Comparison of ENCODE assay signal across 8 mouse cellular contexts in genomic region chr2:92296402-92296801, GRCm38 (mm10).
DNase-seq lines count a peak whose midpoint lies in the region; ATAC-seq lines count a peak whose summit lies in the region.

No protein-coding gene starts in this region.

- 7% methylated on average over 6 of the region's 6 CpGs for WGBS in forebrain, embryonic 10.5 days
- 5% methylated on average over 6 of the region's 6 CpGs for WGBS in forebrain, embryonic 16.5 days
- 5% methylated on average over 6 of the region's 6 CpGs for WGBS in forebrain, embryonic 12.5 days
- 5% methylated on average over 6 of the region's 6 CpGs for WGBS in hindbrain, embryonic 14.5 days

- no peak overlapping the region for H3K4me3 ChIP-seq in forebrain, embryonic 10.5 days
- no peak overlapping the region for H3K4me3 ChIP-seq in forebrain, embryonic 16.5 days (replicated peaks; ENCODE audit: low read length)
- H3K4me3 ChIP-seq in forebrain, embryonic 12.5 days (replicated peaks): no peak overlapping the region
- no peak overlapping the region for H3K4me3 ChIP-seq in hindbrain, embryonic 14.5 days (replicated peaks; ENCODE audit: low read length)

- H3K4me1 ChIP-seq in forebrain, embryonic 10.5 days: peaks cover 6% of the 10 kb centered on the region
- H3K4me1 ChIP-seq in forebrain, embryonic 16.5 days (replicated peaks; ENCODE audit: control insufficient read depth, insufficient read depth, low read length): peaks cover 6% of the 10 kb centered on the region
- peaks cover 7% of the 10 kb centered on the region; the same call in 1 of the 2 replicates for H3K4me1 ChIP-seq in forebrain, embryonic 12.5 days
- peaks cover 5% of the 10 kb centered on the region; the same call in 1 of the 2 replicates for H3K4me1 ChIP-seq in hindbrain, embryonic 14.5 days (replicated peaks; ENCODE audit: control insufficient read depth, insufficient read depth, low read length)

- H3K9me3 ChIP-seq in forebrain, embryonic 10.5 days: no peaks in the 10 kb centered on the region
- H3K9me3 ChIP-seq in forebrain, embryonic 16.5 days (ENCODE audit: control insufficient read depth, low read length): no peaks in the 10 kb centered on the region
- no peaks in the 10 kb centered on the region for H3K9me3 ChIP-seq in forebrain, embryonic 12.5 days
- no peaks in the 10 kb centered on the region for H3K9me3 ChIP-seq in hindbrain, embryonic 14.5 days (ENCODE audit: control insufficient read depth, low read length)

- peak; percentile 63 for DNase-seq in forebrain, embryonic 10.5 days (ENCODE audit: extremely low spot score, low spot score)
- peak; percentile 69 for DNase-seq in brain, embryonic 18.5 days (ENCODE audit: low read depth, low spot score)
- peak; percentile 83 for DNase-seq in hindbrain, embryonic 14.5 days (ENCODE audit: low spot score)
- peak; percentile 70 for DNase-seq in left cerebral cortex, adult 11 months (ENCODE audit: low spot score)
- peak; percentile 79 for DNase-seq in mesoderm, embryonic 11.5 days (ENCODE audit: low read depth, low spot score)
- peak; percentile 35 to 72 for DNase-seq in spleen, adult 18-20 months

- H3K36me3 ChIP-seq in forebrain, embryonic 10.5 days (replicated peaks): peaks cover 3% of the 10 kb centered on the region; the same call in 1 of the 2 replicates
- no peaks in the 10 kb centered on the region for H3K36me3 ChIP-seq in forebrain, embryonic 16.5 days (ENCODE audit: control insufficient read depth, insufficient read depth)
- H3K36me3 ChIP-seq in forebrain, embryonic 12.5 days (replicated peaks): no peaks in the 10 kb centered on the region
- no peaks in the 10 kb centered on the region; the same call in 1 of the 2 replicates for H3K36me3 ChIP-seq in hindbrain, embryonic 14.5 days (replicated peaks; ENCODE audit: control insufficient read depth, insufficient read depth)

- no peak overlapping the region for H3K27ac ChIP-seq in forebrain, embryonic 10.5 days
- no peak overlapping the region for H3K27ac ChIP-seq in forebrain, embryonic 16.5 days (ENCODE audit: low read length)
- no peak overlapping the region for H3K27ac ChIP-seq in forebrain, embryonic 12.5 days
- H3K27ac ChIP-seq in hindbrain, embryonic 14.5 days: no peak overlapping the region

- no peak overlapping the region for H3K4me2 ChIP-seq in forebrain, embryonic 16.5 days (ENCODE audit: low read length)
- H3K4me2 ChIP-seq in forebrain, embryonic 12.5 days: no peak overlapping the region
- H3K4me2 ChIP-seq in hindbrain, embryonic 14.5 days (replicated peaks): no peak overlapping the region

- no peaks in the 10 kb centered on the region for H3K27me3 ChIP-seq in forebrain, embryonic 10.5 days (ENCODE audit: poor library complexity, severe bottlenecking)
- H3K27me3 ChIP-seq in forebrain, embryonic 16.5 days (replicated peaks; ENCODE audit: control insufficient read depth, insufficient read depth, low read length): no peaks in the 10 kb centered on the region
- no peaks in the 10 kb centered on the region for H3K27me3 ChIP-seq in forebrain, embryonic 12.5 days
- no peaks in the 10 kb centered on the region for H3K27me3 ChIP-seq in hindbrain, embryonic 14.5 days (ENCODE audit: control insufficient read depth, insufficient read depth, low read length)

- H3K9ac ChIP-seq in forebrain, embryonic 16.5 days (replicated peaks; ENCODE audit: low read depth, low read length): no peak overlapping the region
- no peak overlapping the region for H3K9ac ChIP-seq in forebrain, embryonic 12.5 days
- H3K9ac ChIP-seq in hindbrain, embryonic 14.5 days: no peak overlapping the region

- ATAC-seq in forebrain, embryonic 16.5 days: no peak
- peak; percentile 57; the same call in 1 of the 2 replicates for ATAC-seq in forebrain, embryonic 12.5 days (ENCODE audit: low FRiP score)
- peak; percentile 53; the same call in 1 of the 2 replicates for ATAC-seq in hindbrain, embryonic 14.5 days (ENCODE audit: low FRiP score)
